Mouse (Mus musculus): Measurements from ENCODE around the gene Ing3. TPM values are rescaled to one million over a fixed set of nuclear protein-coding genes. Genes with fewer than 3 reads are reported as not detected.

Ing3 gene
- total RNA-seq, 1 experiment from 2014 or later = 77.0 TPM

- no peak for ATAC-seq (replicated peaks; ENCODE audit: insufficient number of reproducible peaks, low FRiP score, low TSS enrichment, poor library complexity, severe bottlenecking)
Measured at GRCm38 (mm10) chr6:21989081-21989480, 39.7 kb downstream of the Ing3 start.

GRCm38 (mm10) chr6:21990181-21991135 lies 41.1 kb downstream of the Ing3 start:
- ATAC-seq (replicated peaks; ENCODE audit: insufficient number of reproducible peaks, low FRiP score, low TSS enrichment, poor library complexity, severe bottlenecking) = no peak

GRCm38 (mm10) chr6:21991151-21991550 lies 41.8 kb downstream of the Ing3 start:
- no peak for ATAC-seq (replicated peaks; ENCODE audit: insufficient number of reproducible peaks, low FRiP score, low TSS enrichment, poor library complexity, severe bottlenecking)

GRCm38 (mm10) chr6:21993070-21993469 lies 43.7 kb downstream of the Ing3 start:
- ATAC-seq (replicated peaks; ENCODE audit: insufficient number of reproducible peaks, low FRiP score, low TSS enrichment, poor library complexity, severe bottlenecking) = no peak

GRCm38 (mm10) chr6:21998131-21998530 lies 48.8 kb downstream of the Ing3 start:
- no peak for ATAC-seq (replicated peaks; ENCODE audit: insufficient number of reproducible peaks, low FRiP score, low TSS enrichment, poor library complexity, severe bottlenecking)

GRCm38 (mm10) chr6:21999025-21999424 lies 49.7 kb downstream of the Ing3 start:
- no peak for ATAC-seq (replicated peaks; ENCODE audit: insufficient number of reproducible peaks, low FRiP score, low TSS enrichment, poor library complexity, severe bottlenecking)

- ATAC-seq (replicated peaks; ENCODE audit: insufficient number of reproducible peaks, low FRiP score, low TSS enrichment, poor library complexity, severe bottlenecking) = no peak
Measured at GRCm38 (mm10) chr6:22000086-22000485, 50.7 kb downstream of the Ing3 start.

- ATAC-seq (replicated peaks; ENCODE audit: insufficient number of reproducible peaks, low FRiP score, low TSS enrichment, poor library complexity, severe bottlenecking) = no peak
Measured at GRCm38 (mm10) chr6:22000881-22001280, 51.5 kb downstream of the Ing3 start.

- no peak for ATAC-seq (replicated peaks; ENCODE audit: insufficient number of reproducible peaks, low FRiP score, low TSS enrichment, poor library complexity, severe bottlenecking)
Measured at GRCm38 (mm10) chr6:22001284-22001916, 52.0 kb downstream of the Ing3 start.

- peak; percentile 56; the same call in 1 of the 2 replicates for ATAC-seq (replicated peaks; ENCODE audit: insufficient number of reproducible peaks, low FRiP score, low TSS enrichment, poor library complexity, severe bottlenecking)
Measured at GRCm38 (mm10) chr6:22002521-22003199, 53.3 kb downstream of the Ing3 start.

- ATAC-seq (replicated peaks; ENCODE audit: insufficient number of reproducible peaks, low FRiP score, low TSS enrichment, poor library complexity, severe bottlenecking) = no peak
Measured at GRCm38 (mm10) chr6:22003200-22003587, 53.8 kb downstream of the Ing3 start.

- ATAC-seq (replicated peaks; ENCODE audit: insufficient number of reproducible peaks, low FRiP score, low TSS enrichment, poor library complexity, severe bottlenecking) = no peak
Measured at GRCm38 (mm10) chr6:22003959-22004543, 54.7 kb downstream of the Ing3 start.

- no peak for ATAC-seq (replicated peaks; ENCODE audit: insufficient number of reproducible peaks, low FRiP score, low TSS enrichment, poor library complexity, severe bottlenecking)
Measured at GRCm38 (mm10) chr6:22008346-22008745, 59.0 kb downstream of the Ing3 start.

- ATAC-seq (replicated peaks; ENCODE audit: insufficient number of reproducible peaks, low FRiP score, low TSS enrichment, poor library complexity, severe bottlenecking) = no peak
Measured at GRCm38 (mm10) chr6:22010258-22010657, 60.9 kb downstream of the Ing3 start.

GRCm38 (mm10) chr6:22010761-22011281 lies 61.5 kb downstream of the Ing3 start:
- no peak for ATAC-seq (replicated peaks; ENCODE audit: insufficient number of reproducible peaks, low FRiP score, low TSS enrichment, poor library complexity, severe bottlenecking)

GRCm38 (mm10) chr6:22011546-22011945 lies 62.2 kb downstream of the Ing3 start:
- ATAC-seq (replicated peaks; ENCODE audit: insufficient number of reproducible peaks, low FRiP score, low TSS enrichment, poor library complexity, severe bottlenecking) = no peak

GRCm38 (mm10) chr6:22012099-22012498 lies 62.7 kb downstream of the Ing3 start:
- no peak for ATAC-seq (replicated peaks; ENCODE audit: insufficient number of reproducible peaks, low FRiP score, low TSS enrichment, poor library complexity, severe bottlenecking)

GRCm38 (mm10) chr6:22012501-22012900 lies 63.1 kb downstream of the Ing3 start:
- no peak for ATAC-seq (replicated peaks; ENCODE audit: insufficient number of reproducible peaks, low FRiP score, low TSS enrichment, poor library complexity, severe bottlenecking)

- no peak for ATAC-seq (replicated peaks; ENCODE audit: insufficient number of reproducible peaks, low FRiP score, low TSS enrichment, poor library complexity, severe bottlenecking)
Measured at GRCm38 (mm10) chr6:22013394-22013793, 64.0 kb downstream of the Ing3 start.
